Mouse (Mus musculus): ENCODE measurements around the gene Smu1.

DNA sequence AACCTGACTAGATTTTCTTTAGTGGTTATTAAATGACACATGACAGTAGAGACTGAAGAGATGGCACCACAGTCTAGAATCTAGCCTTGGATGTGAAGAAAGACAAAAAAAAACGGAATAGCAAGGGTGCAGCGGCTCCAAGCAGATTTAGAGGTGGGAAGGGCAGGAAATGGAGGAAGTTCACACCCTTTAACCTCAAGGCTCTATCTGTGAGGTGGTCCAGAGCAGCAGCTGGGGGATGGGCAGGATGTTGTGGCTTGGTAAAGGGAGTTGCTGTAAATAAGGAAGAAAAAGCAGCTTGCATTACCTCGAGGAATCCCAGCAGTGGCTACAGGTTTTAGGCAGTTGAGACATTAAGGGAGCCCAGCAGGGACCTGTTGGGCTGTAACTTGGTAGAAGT lies 23.4 kb upstream of the Smu1 start:
- TF ChIP-seq POLR2A (IDR thresholded peaks at IDR 0.05; ENCODE audit: borderline replicate concordance, low read depth, low read length) (no peak), CTCF (IDR thresholded peaks at IDR 0.05; ENCODE audit: low read depth, low read length) (no peak)
